Mouse (Mus musculus) lung, postnatal 0 days (tissue): Measurements from ENCODE around the gene Fam166a. TPM values are rescaled to one million over a fixed set of nuclear protein-coding genes. Genes with fewer than 3 reads are reported as not detected.

Experiments
- ATAC-seq: fragments of 200-750 bp; cut with Nextera tagmentation; 2 replicates; pipeline ENCODE4 v1.8.0; 2017; ENCODE audit warnings: moderate library complexity
- DNase-seq: peaks from one replicate; pipeline ENCODE4 v3.0.0-alpha.2; 2016; ENCODE audit warnings: low spot score
- H3K27ac ChIP-seq: fragments of 300-500 bp; sonication (generic); 2 replicates; pipeline ENCODE4 v1.5.1; 2014; ENCODE audit warnings: antibody characterized with exemption, mild to moderate bottlenecking, low read length, mixed read lengths
- H3K27me3 ChIP-seq: fragments of 300-500 bp; sonication (generic); replicated peaks from 2 replicates; pipeline ENCODE4 v1.6.1; 2014; ENCODE audit warnings: low read length, mixed read lengths; ENCODE audit not compliant: insufficient read depth
- H3K36me3 ChIP-seq: fragments of 300-500 bp; sonication (generic); 2 replicates; pipeline ENCODE4 v1.6.1; 2014; ENCODE audit warnings: low read length, mixed read lengths; ENCODE audit not compliant: insufficient read depth
- H3K4me1 ChIP-seq: fragments of 300-500 bp; sonication (generic); 2 replicates; pipeline ENCODE4 v1.6.1; 2014; ENCODE audit warnings: antibody characterized with exemption, low read depth, low read length, mixed read lengths; ENCODE audit not compliant: insufficient read depth
- H3K4me2 ChIP-seq: fragments of 300-500 bp; sonication (generic); replicated peaks from 2 replicates; pipeline ENCODE4 v1.6.1; 2014; ENCODE audit warnings: low read depth, mild to moderate bottlenecking, low read length, moderate library complexity, mixed read lengths
- H3K4me3 ChIP-seq: fragments of 300-500 bp; sonication (generic); 2 replicates; pipeline ENCODE4 v1.5.1; 2014; ENCODE audit warnings: low read depth, low read length
- H3K9ac ChIP-seq: fragments of 300-500 bp; sonication (generic); replicated peaks from 2 replicates; pipeline ENCODE4 v1.6.1; 2014; ENCODE audit warnings: low read depth, mild to moderate bottlenecking
- H3K9me3 ChIP-seq: fragments of 300-500 bp; sonication (generic); 2 replicates; pipeline ENCODE4 v1.6.1; 2016; ENCODE audit warnings: low read length, mixed read lengths
- CTCF ChIP-seq: IDR thresholded peaks from 2 replicates; pipeline ENCODE4 v1.5.1; 2016; ENCODE audit warnings: antibody characterized with exemption, mild to moderate bottlenecking
- EP300 ChIP-seq: IDR thresholded peaks from 2 replicates; pipeline ENCODE4 v1.6.1; 2016; ENCODE audit warnings: antibody characterized with exemption, mild to moderate bottlenecking, control low read depth
- WGBS: fragments of 180-500 bp; shearing (Covaris S2); extraction: QIAGEN DNeasy Blood & Tissue Kit; methylation state at CpG from one replicate; pipeline ENCODE4 v1.1.7; 2014; 5-methylcytosine and 5-hydroxymethylcytosine counted together
- polyA plus RNA-seq: library from polyadenylated mRNA; unstranded; fragments of >200 nt; fragmentation: Nextera tagmentation; extraction: Ambion mirVana; gene quantifications from 2 replicates; pipeline ENCODE4 v1.2.1, GENCODE M21; 2015

The Fam166a gene
- polyA plus RNA-seq, 1 experiment from 2014 or later: 0.32 TPM

- no peaks in the 10 kb centered on the region for H3K27me3 ChIP-seq
- H3K9me3 ChIP-seq: no peaks in the 10 kb centered on the region
- H3K27ac ChIP-seq: peak within 1 kb of the TSS; percentile 11
- H3K4me3 ChIP-seq: peak within 1 kb of the TSS; percentile 71
- DNase-seq (peak; percentile 98), ATAC-seq (peak; percentile 99)
- peak within 1 kb of the TSS; percentile 98 for H3K4me2 ChIP-seq
- TF ChIP-seq EP300: no peak
- TF ChIP-seq CTCF: peak; percentile 20
- no peaks in the 10 kb centered on the region for H3K36me3 ChIP-seq
- under 1% methylated on average over 39 of the region's 39 CpGs for WGBS
- H3K4me1 ChIP-seq: peaks cover 14% of the 10 kb centered on the region; the same call in 1 of the 2 replicates
- peak within 1 kb of the TSS; percentile 48 for H3K9ac ChIP-seq
Observed at GRCm38 (mm10) chr2:25262291-25262767, 43.8 kb downstream of the Fam166a start, which contains the start of gene Tprn. TSS of gene Tprn (plus strand) at chr2:25262618.

DNA sequence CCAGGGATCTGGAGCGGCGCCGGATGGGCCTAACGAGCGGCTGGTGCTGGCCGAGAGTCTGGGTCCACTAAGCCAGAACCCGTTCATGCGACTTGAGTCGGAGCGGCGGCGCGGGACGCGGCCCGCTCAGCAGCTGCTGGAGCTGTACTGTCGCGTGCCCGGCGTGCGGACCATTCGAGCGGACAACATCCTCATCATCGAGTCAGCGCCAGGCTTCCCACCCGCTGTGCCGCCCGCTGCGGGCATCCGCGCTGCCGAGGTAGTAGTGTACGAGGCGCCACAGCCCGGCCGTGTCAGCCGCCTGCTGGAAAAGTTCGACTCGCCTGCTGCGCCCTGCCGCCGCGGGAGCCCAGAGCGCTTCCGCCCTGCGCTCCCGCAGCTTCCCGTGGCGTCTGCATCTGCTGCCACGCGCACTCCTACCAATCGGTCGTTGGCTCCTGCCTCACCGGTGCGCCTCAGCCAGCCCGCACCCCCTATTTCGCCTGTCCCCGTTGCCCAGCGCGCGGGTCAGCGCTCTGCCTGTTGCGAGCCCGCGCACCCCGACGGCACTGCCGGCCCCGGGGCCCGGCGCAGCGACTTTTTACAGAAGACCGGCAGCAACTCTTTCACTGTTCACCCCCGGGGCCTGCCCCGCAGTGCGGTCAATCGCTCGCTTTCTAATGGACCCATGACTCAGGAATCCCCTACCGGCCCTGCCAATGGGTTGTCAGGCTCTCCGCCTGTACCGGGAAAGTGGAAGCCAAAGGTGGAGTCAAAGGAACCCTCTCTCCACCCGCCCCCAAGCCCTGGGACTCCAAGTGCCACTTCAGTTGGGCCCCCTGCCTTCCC is 44.5 kb downstream of the Fam166a start:
- Histone ChIP-seq H3K4me2 (peak overlapping the region; percentile 98), H3K27ac (no peak overlapping the region; the same call in 1 of the 2 replicates), H3K9me3 (no peaks in the 10 kb centered on the region), H3K9ac (peak overlapping the region; percentile 48), H3K4me3 (peak overlapping the region; percentile 71), H3K27me3 (no peaks in the 10 kb centered on the region), H3K36me3 (no peaks in the 10 kb centered on the region), H3K4me1 (peaks cover 14% of the 10 kb centered on the region; the same call in 1 of the 2 replicates)
- TF ChIP-seq CTCF (no peak; the same call in 1 of the 2 replicates), EP300 (no peak)
- ATAC-seq (peak; percentile 5), DNase-seq (peak; percentile 46)
- WGBS: under 1% methylated on average over 78 of the region's 82 CpGs

- 22% methylated on average over 12 of the region's 12 CpGs for WGBS
- peak overlapping the region; percentile 98 for H3K4me2 ChIP-seq
- peaks cover 14% of the 10 kb centered on the region; the same call in 1 of the 2 replicates for H3K4me1 ChIP-seq
- H3K9me3 ChIP-seq: no peaks in the 10 kb centered on the region
- TF ChIP-seq CTCF: no peak
- no peak for TF ChIP-seq EP300
- 0 out of 2 replicates have a peak overlapping the region, but pooled peaks have one; percentile 48 for H3K9ac ChIP-seq
- no peaks in the 10 kb centered on the region for H3K27me3 ChIP-seq
- peak overlapping the region; percentile 71 for H3K4me3 ChIP-seq
- H3K27ac ChIP-seq: no peak overlapping the region
- no peaks in the 10 kb centered on the region for H3K36me3 ChIP-seq
- DNase-seq (no peak), ATAC-seq (no peak)
Observed at GRCm38 (mm10) chr2:25263623-25264285, 45.2 kb downstream of the Fam166a start.

GRCm38 (mm10) chr2:25264286-25264660 is 45.7 kb downstream of the Fam166a start:
- Histone ChIP-seq H3K4me2 (no peak overlapping the region), H3K27me3 (no peaks in the 10 kb centered on the region), H3K9me3 (no peaks in the 10 kb centered on the region), H3K36me3 (no peaks in the 10 kb centered on the region), H3K4me3 (no peak overlapping the region), H3K4me1 (peaks cover 14% of the 10 kb centered on the region; the same call in 1 of the 2 replicates), H3K9ac (no peak overlapping the region), H3K27ac (no peak overlapping the region)
- no peak for TF ChIP-seq CTCF
- TF ChIP-seq EP300: no peak
- 79% methylated on average over 5 of the region's 5 CpGs for WGBS
- ATAC-seq: no peak
- DNase-seq: no peak

DNA sequence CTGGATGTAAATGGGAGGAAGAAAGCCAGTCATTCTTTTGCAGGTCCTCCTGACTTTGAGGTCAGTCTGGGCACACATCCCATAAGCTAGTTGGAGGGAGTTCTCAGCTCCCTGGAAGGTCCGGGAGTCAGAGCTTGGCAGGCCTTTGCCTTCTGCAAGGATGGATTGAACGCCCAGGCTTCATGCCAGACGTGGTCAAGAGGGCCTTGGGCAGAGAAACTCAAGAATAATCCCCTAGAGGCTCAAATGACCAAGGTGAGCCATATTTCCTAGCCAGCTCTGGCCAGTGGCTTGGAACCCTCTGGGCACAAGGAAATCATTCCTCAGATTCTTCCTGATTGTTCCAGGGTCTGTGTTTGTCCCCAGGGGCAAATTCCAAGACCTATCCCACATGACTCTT is 46.3 kb downstream of the Fam166a start:
- H3K4me1 ChIP-seq: peaks cover 14% of the 10 kb centered on the region; the same call in 1 of the 2 replicates
- no peak overlapping the region for H3K27ac ChIP-seq
- ATAC-seq (no peak), DNase-seq (no peak)
- TF ChIP-seq CTCF: no peak
- no peak for TF ChIP-seq EP300
- H3K4me3 ChIP-seq: no peak overlapping the region
- no peaks in the 10 kb centered on the region for H3K27me3 ChIP-seq
- WGBS: 45% methylated on average over 3 of the region's 3 CpGs
- H3K9me3 ChIP-seq: no peaks in the 10 kb centered on the region
- H3K36me3 ChIP-seq: no peaks in the 10 kb centered on the region
- no peak overlapping the region for H3K4me2 ChIP-seq
- H3K9ac ChIP-seq: no peak overlapping the region
